Mouse (Mus musculus) kidney, embryonic 14.5 days (tissue): ENCODE data around the gene Ptpn14. TPM values are rescaled to one million over a fixed set of nuclear protein-coding genes. Genes with fewer than 3 reads are reported as not detected.

ENCODE experiments used
- ATAC-seq: fragments of 200-750 bp; cut with Nextera tagmentation; 2 replicates; pipeline ENCODE4 v1.8.0; 2017; ENCODE audit warnings: moderate number of reproducible peaks, mild to moderate bottlenecking, moderate TSS enrichment, moderate library complexity; ENCODE audit not compliant: low FRiP score, low TSS enrichment
- H3K27ac ChIP-seq: fragments of 300-500 bp; sonication (generic); 2 replicates; pipeline ENCODE4 v1.5.1; 2014; ENCODE audit warnings: low read depth, mild to moderate bottlenecking, low read length, moderate library complexity, mixed read lengths
- H3K27me3 ChIP-seq: fragments of 300-500 bp; sonication (generic); 2 replicates; pipeline ENCODE4 v1.6.1; 2014; ENCODE audit warnings: mild to moderate bottlenecking, low read length; ENCODE audit not compliant: control insufficient read depth, insufficient read depth
- H3K36me3 ChIP-seq: fragments of 300-500 bp; sonication (generic); 2 replicates; pipeline ENCODE4 v1.6.1; 2014; ENCODE audit warnings: low read length, mixed read lengths; ENCODE audit not compliant: control insufficient read depth, insufficient read depth
- H3K4me1 ChIP-seq: fragments of 300-500 bp; sonication (generic); 2 replicates; pipeline ENCODE4 v1.6.1; 2014; ENCODE audit warnings: low read length, mixed read lengths; ENCODE audit not compliant: control insufficient read depth, insufficient read depth
- H3K4me2 ChIP-seq: fragments of 300-500 bp; sonication (generic); replicated peaks from 2 replicates; pipeline ENCODE4 v1.6.1; 2014; ENCODE audit warnings: low read depth, mild to moderate bottlenecking, low read length
- H3K4me3 ChIP-seq: fragments of 300-500 bp; sonication (generic); 2 replicates; pipeline ENCODE4 v1.5.1; 2014; ENCODE audit warnings: mild to moderate bottlenecking, low read length
- H3K9ac ChIP-seq: fragments of 300-500 bp; sonication (generic); 2 replicates; pipeline ENCODE4 v1.6.1; 2014; ENCODE audit warnings: low read depth, mild to moderate bottlenecking, low read length, moderate library complexity
- H3K9me3 ChIP-seq: fragments of 300-500 bp; sonication (generic); 2 replicates; pipeline ENCODE4 v1.6.1; 2016; ENCODE audit warnings: low read length; ENCODE audit not compliant: control insufficient read depth
- WGBS: fragments of 180-500 bp; shearing (Covaris S2); extraction: QIAGEN DNeasy Blood & Tissue Kit; methylation state at CpG from one replicate; pipeline ENCODE4 v1.1.7; 2014; 5-methylcytosine and 5-hydroxymethylcytosine counted together
- polyA plus RNA-seq: library from polyadenylated mRNA; unstranded; fragments of >200 nt; fragmentation: Nextera tagmentation; extraction: Ambion mirVana; gene quantifications from 2 replicates; pipeline ENCODE4 v1.2.1, GENCODE M21; 2014

The Ptpn14 gene
- polyA plus RNA-seq, 1 experiment from 2014 or later, result 21.1 TPM

GRCm38 (mm10) chr1:189817810-189818209, 89.7 kb downstream of the Ptpn14 start:
- no peak for ATAC-seq
- no peak overlapping the region for H3K9ac ChIP-seq
- no peaks in the 10 kb centered on the region for H3K9me3 ChIP-seq
- H3K4me1 ChIP-seq, result peaks cover 21% of the 10 kb centered on the region; the same call in 1 of the 2 replicates
- no peak overlapping the region for H3K4me3 ChIP-seq
- H3K27me3 ChIP-seq, result no peaks in the 10 kb centered on the region
- WGBS, result 53% methylated on average over 9 of the region's 9 CpGs
- H3K27ac ChIP-seq, result no peak overlapping the region; the same call in 1 of the 2 replicates
- no peak overlapping the region for H3K4me2 ChIP-seq
- no peaks in the 10 kb centered on the region; the same call in 1 of the 2 replicates for H3K36me3 ChIP-seq

- no peaks in the 10 kb centered on the region for H3K27me3 ChIP-seq
- no peak overlapping the region for H3K4me2 ChIP-seq
- H3K4me3 ChIP-seq, result no peak overlapping the region
- 61% methylated on average over 5 of the region's 5 CpGs for WGBS
- H3K9me3 ChIP-seq, result no peaks in the 10 kb centered on the region
- no peak overlapping the region for H3K9ac ChIP-seq
- ATAC-seq, result no peak
- H3K27ac ChIP-seq, result no peak overlapping the region
- peaks cover 2% of the 10 kb centered on the region; the same call in 1 of the 2 replicates for H3K36me3 ChIP-seq
- peaks cover 21% of the 10 kb centered on the region; the same call in 1 of the 2 replicates for H3K4me1 ChIP-seq
These were observed 92.0 kb downstream of the Ptpn14 start for GRCm38 (mm10) chr1:189820111-189820510.

DNA sequence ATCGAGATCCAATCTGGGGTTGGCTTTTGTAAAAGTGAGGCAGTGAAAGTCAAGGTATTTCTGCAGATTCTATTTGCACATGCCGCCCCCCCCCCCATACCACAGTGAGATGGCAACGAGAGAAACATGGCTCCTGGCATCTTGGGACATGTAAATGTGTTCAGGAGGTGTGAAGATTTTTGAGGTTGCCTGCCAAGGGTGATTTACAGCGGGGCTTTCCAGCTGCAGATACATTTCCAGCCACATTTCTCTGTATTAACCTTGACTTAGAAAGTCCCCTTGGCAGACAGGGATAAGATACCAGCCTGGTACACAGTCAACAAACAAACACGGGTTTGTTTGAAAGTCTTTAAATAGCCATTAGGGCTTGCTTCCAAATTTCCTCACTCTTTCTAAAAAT, 96.4 kb downstream of the Ptpn14 start:
- 87% methylated on average over 5 of the region's 5 CpGs for WGBS
- Histone ChIP-seq H3K9me3 (no peaks in the 10 kb centered on the region), H3K27ac (no peak overlapping the region), H3K9ac (no peak overlapping the region), H3K36me3 (peaks cover 36% of the 10 kb centered on the region), H3K4me3 (no peak overlapping the region), H3K27me3 (no peaks in the 10 kb centered on the region), H3K4me1 (0 out of 2 replicates have a peak, but pooled peaks cover 6% of the 10 kb centered on the region), H3K4me2 (no peak overlapping the region)
- no peak for ATAC-seq

GRCm38 (mm10) chr1:189830391-189830790, 102.3 kb downstream of the Ptpn14 start:
- Histone ChIP-seq H3K4me3 (no peak overlapping the region), H3K27me3 (no peaks in the 10 kb centered on the region), H3K9ac (no peak overlapping the region), H3K4me2 (no peak overlapping the region), H3K4me1 (peaks cover 14% of the 10 kb centered on the region), H3K27ac (no peak overlapping the region), H3K36me3 (peaks cover 46% of the 10 kb centered on the region), H3K9me3 (no peaks in the 10 kb centered on the region)
- WGBS, result 40% methylated on average over 4 of the region's 4 CpGs
- ATAC-seq, result 0 out of 2 replicates have a peak, but pooled peaks have one; percentile 17

- Histone ChIP-seq H3K4me3 (no peak overlapping the region), H3K4me2 (no peak overlapping the region), H3K27me3 (no peaks in the 10 kb centered on the region), H3K27ac (no peak overlapping the region), H3K9me3 (no peaks in the 10 kb centered on the region), H3K4me1 (peaks cover 14% of the 10 kb centered on the region), H3K9ac (no peak overlapping the region; the same call in 1 of the 2 replicates), H3K36me3 (peaks cover 45% of the 10 kb centered on the region)
- 12% methylated on average over 12 of the region's 12 CpGs for WGBS
- 0 out of 2 replicates have a peak, but pooled peaks have one; percentile 38 for ATAC-seq
These were observed 102.7 kb downstream of the Ptpn14 start for GRCm38 (mm10) chr1:189830797-189831232.

- ATAC-seq, result no peak
- Histone ChIP-seq H3K27ac (no peak overlapping the region), H3K36me3 (peaks cover 42% of the 10 kb centered on the region), H3K9me3 (no peaks in the 10 kb centered on the region), H3K27me3 (no peaks in the 10 kb centered on the region), H3K4me2 (no peak overlapping the region), H3K9ac (no peak overlapping the region), H3K4me3 (no peak overlapping the region), H3K4me1 (peaks cover 14% of the 10 kb centered on the region)
- WGBS, result 46% methylated on average over 7 of the region's 7 CpGs
These were observed 105.3 kb downstream of the Ptpn14 start for GRCm38 (mm10) chr1:189833351-189833750.

DNA sequence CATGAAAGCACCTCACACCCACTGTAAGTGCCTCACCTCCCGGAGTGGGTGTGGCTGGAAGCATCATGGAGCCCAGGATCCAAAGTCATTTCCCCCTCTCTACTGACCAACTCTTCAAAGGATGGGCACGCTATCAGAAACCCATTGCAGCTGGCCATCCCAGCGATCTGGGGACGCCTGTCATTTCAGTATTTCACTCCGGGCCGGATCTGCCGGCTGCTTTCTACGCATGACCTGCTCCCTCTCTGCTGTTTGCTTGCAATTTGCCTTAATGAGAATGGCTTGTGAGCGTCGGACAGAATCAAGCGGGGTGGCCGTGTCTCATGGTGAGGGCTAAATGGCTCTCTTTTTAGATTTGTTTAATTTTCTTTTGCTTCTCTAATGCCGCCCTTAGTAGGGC, 106.1 kb downstream of the Ptpn14 start:
- WGBS, result 19% methylated on average over 13 of the region's 13 CpGs
- Histone ChIP-seq H3K4me2 (no peak overlapping the region), H3K27me3 (no peaks in the 10 kb centered on the region), H3K9me3 (no peaks in the 10 kb centered on the region), H3K4me1 (peaks cover 14% of the 10 kb centered on the region), H3K9ac (no peak overlapping the region), H3K27ac (no peak overlapping the region), H3K4me3 (no peak overlapping the region), H3K36me3 (peaks cover 41% of the 10 kb centered on the region)
- no peak for ATAC-seq

GRCm38 (mm10) chr1:189846319-189846718, 118.3 kb downstream of the Ptpn14 start:
- Histone ChIP-seq H3K27ac (no peak overlapping the region), H3K4me2 (no peak overlapping the region), H3K4me1 (no peaks in the 10 kb centered on the region), H3K27me3 (no peaks in the 10 kb centered on the region), H3K9ac (no peak overlapping the region), H3K4me3 (no peak overlapping the region), H3K36me3 (peaks cover 62% of the 10 kb centered on the region), H3K9me3 (no peaks in the 10 kb centered on the region)
- no peak for ATAC-seq
- WGBS, result 74% methylated on average over 2 of the region's 2 CpGs

DNA sequence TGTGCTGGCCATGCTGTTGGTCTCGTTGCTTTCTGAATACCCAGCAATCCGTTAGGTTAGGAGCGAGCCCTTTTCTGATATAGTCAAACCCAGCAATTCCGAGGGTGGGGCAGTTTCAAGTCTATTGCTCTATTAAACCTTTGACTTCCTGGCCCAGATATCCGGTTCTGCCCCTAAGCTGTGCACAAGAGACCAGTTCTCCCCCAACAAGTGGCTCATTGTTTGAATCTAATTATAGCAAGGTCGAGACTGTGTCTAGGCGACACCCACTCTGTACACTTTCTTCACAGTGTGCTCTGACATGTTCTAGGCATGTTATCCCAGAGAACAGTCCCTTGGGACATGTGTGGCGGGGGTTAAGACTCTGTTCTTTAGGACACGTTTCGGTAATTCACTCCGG, 121.5 kb downstream of the Ptpn14 start:
- ATAC-seq, result no peak
- Histone ChIP-seq H3K4me1 (no peaks in the 10 kb centered on the region), H3K27me3 (no peaks in the 10 kb centered on the region), H3K9me3 (no peaks in the 10 kb centered on the region), H3K9ac (no peak overlapping the region), H3K4me2 (no peak overlapping the region), H3K36me3 (peaks cover 66% of the 10 kb centered on the region), H3K27ac (no peak overlapping the region), H3K4me3 (no peak overlapping the region)
- WGBS, result 81% methylated on average over 11 of the region's 11 CpGs
